Mouse (Mus musculus): ENCODE measurements at regions not wholly inside any gene's neighbourhood (a gene's known extent, or its start where the extent isn't known, plus 50 kb on each side); places are given as distances from the start of the nearest gene placed in this dataset.
A peak's percentile ranks its signal among the peaks of the same experiment; 100 is the strongest.

DNA sequence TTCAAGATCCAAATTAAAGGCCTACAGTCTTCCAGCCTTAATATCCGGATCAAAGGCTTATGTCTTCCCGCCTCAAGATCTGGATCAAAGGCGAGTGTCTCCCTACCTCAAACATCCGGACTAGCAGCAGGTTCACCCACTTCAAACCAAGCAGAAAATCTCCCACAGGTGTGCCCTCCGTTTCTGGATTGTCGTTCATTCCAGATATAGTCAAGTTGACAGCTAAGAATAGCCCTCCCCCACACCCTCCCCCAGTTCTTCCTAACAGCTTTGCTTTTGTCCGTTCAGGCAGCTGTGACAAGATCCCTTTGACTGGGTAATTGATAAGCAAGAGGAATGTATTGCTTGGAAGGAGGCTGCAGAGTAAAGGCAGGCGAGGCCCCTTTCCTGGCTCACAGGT lies 118.3 kb upstream of the Serp2 start:
- DNase-seq (ENCODE audit: low spot score) = no peak

DNA sequence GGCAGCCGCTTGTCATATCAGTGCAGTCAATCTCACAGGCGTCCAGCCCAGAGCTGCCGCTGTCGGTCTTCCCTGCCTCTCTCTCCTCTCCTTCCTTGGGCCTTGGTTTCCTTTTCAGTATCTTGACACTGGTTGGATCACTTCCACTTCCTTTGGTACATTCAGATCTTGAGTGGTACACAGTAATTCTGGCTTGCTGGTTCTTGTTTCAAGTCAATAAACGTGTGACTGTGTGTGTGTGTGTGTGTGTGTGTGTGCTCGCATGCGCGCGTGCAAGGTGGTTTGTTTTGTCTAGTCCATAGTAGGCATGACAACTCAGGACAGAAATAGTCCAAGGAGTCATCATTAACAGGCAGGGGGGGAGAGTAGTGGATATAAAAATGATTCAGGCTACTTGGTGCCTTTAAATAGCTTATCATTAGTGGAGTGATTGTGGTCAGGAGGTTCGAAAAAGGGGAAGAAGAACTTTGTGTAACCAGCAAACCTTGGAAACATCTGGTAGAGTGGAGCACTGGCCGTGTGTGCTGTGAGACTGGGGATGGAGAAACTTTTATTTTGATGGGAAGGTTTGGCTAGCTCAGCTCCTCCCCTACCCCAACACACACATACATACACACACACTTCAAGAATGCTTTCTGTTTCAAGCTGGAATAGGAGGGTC lies 117.1 kb upstream of the Serp2 start:
- no peak for DNase-seq (ENCODE audit: low spot score)

DNA sequence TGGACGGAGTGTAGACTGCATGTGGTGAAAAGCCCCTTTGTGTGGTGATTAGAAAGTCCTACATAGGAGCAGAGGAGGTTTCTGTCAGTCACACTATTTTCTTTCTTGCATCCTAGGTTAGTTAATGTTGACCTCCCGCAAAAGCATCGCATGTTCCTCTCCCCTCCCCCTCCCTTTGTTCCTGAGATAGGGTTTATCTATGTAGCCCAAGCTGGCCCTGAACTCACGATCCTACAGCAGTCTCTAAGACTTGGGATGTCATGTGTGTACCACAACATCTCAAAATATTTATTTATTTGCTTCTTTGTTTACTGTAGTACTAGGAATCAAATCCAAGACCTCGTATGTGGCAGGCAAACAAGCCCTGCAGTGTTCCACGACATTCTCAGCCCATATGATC lies 116.2 kb upstream of the Serp2 start:
- DNase-seq (ENCODE audit: low spot score) = no peak

DNA sequence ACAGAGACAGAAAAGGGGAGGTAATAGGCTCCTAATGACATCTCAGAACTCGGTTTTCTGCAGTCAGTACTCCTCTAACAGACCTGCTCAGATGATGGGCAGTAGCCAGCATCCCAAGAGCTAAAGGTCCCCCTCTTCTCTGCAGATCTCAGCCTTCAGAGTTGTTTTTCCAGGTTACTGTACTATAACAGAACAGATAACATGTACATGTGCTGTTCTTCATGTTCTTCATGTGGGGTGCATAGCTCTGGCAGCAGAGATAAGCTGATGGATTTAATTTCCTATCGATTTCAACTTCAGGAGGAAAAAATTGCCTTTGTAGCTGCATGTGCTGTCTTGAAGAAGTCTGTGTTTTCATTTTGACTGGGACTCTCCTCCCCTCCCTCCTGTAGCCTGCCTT lies 115.8 kb upstream of the Serp2 start:
- DNase-seq (ENCODE audit: low spot score) = no peak

- DNase-seq (ENCODE audit: low spot score) = no peak
These were observed 114.3 kb upstream of the Serp2 start for GRCm38 (mm10) chr14:76671023-76671422.

- DNase-seq (ENCODE audit: low spot score) = no peak
These were observed 109.2 kb upstream of the Serp2 start for GRCm38 (mm10) chr14:76665754-76666371.

- no peak for DNase-seq (ENCODE audit: low spot score)
These were observed 108.2 kb upstream of the Serp2 start for GRCm38 (mm10) chr14:76664586-76665508.

- no peak for DNase-seq (ENCODE audit: low spot score)
These were observed 107.1 kb upstream of the Serp2 start for GRCm38 (mm10) chr14:76663816-76664215.

GRCm38 (mm10) chr14:76662871-76663270 lies 106.2 kb upstream of the Serp2 start:
- DNase-seq (ENCODE audit: low spot score) = no peak

DNA sequence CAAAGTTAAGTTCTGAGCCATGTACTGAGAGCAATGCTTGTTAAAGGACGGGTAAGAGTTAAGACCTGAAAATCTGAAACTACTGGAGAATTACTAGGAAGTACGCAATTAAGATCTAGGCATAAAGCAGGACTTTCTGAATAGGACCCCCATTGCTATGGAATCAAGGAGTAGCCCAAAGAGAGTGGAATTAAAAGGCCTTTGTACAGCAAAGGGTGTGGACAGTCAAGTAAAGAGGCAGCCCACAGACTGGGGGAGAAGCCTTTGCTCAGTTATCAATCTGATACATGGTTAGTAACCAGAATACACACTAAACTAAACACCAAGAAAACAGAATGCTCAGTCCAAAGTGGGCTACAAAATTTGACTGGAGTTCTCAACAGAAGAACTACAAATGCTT lies 104.2 kb upstream of the Serp2 start:
- DNase-seq (ENCODE audit: low spot score) = no peak

DNA sequence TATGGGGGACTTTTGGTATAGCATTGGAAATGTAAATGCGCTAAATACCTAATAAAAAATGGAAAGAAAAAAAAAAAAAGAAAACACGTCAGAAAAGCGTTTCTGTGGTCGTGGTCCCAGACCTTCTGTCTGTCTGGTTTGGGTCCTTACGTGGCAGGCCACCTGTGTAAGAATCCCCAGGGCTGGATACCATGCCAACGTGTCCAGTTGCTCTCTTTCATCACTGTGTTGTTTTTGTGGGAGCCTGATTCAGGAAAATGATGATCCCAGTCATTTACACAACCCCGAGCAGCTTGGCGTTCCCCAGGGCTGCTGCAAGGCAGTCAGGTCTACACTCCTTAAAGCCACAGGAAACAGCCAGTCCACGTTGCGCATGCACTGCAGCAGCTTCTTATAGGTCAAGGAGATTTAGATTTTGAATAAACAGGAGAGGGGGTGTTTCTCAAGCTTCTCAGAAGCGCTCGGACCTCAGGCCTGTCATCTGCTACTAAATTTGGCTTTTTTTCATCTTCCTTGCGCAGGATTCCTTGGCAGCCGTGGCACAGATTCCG lies 102.3 kb upstream of the Serp2 start:
- no peak for DNase-seq (ENCODE audit: low spot score)

GRCm38 (mm10) chr14:76657784-76658610 lies 101.3 kb upstream of the Serp2 start:
- DNase-seq (ENCODE audit: low spot score) = peak; percentile 33

GRCm38 (mm10) chr14:76657375-76657774 lies 100.7 kb upstream of the Serp2 start:
- DNase-seq (ENCODE audit: low spot score) = no peak

GRCm38 (mm10) chr14:76652356-76653126 lies 95.9 kb upstream of the Serp2 start:
- no peak for DNase-seq (ENCODE audit: low spot score)

DNA sequence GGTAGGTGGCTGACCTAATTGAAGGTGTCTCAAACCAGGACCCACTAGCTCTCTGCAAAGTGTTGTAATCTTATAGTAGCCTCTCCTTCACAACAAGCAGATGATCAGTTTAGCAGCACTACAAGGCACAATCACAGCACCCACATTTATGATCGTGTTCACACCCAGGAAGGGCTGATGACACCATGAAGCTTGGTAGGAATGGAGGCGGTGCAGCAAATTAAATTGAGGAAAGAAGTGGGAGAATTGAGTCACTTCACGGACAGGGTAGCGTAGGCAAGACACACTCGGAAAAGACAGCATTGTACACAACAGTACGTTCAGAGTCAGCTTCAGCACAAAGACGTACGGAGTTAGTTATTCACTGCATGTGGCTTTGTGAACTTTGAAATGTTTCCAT lies 94.4 kb upstream of the Serp2 start:
- DNase-seq (ENCODE audit: low spot score) = no peak

DNA sequence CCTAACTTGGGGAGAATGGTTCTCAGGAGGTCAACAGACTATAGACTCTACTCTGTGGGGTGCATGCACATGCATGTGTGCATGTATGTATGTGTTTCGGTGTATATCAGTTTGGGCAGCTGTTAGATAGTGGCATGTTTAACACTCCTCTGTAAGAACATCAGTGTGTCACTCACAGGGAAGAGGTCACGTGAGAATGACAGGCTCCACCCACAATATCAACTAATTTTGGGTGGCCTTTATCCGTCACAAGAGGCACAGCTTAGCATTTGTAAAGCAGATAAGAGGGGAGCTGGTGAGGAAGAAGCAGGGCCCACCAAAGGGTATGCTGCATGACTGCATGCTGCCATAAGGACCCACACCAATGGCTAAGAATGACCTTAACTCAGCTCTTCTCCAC lies 93.2 kb upstream of the Serp2 start:
- DNase-seq (ENCODE audit: low spot score) = no peak

- no peak for DNase-seq (ENCODE audit: low spot score)
These were observed 88.0 kb upstream of the Serp2 start for GRCm38 (mm10) chr14:76644716-76645115.

GRCm38 (mm10) chr14:76641752-76642529 lies 85.3 kb upstream of the Serp2 start:
- DNase-seq (ENCODE audit: low spot score) = no peak

GRCm38 (mm10) chr14:76633170-76633569 lies 76.5 kb upstream of the Serp2 start:
- no peak for DNase-seq (ENCODE audit: low spot score)

GRCm38 (mm10) chr14:76632763-76633162 lies 76.1 kb upstream of the Serp2 start:
- DNase-seq (ENCODE audit: low spot score) = no peak
